Comparison of ENCODE assay signal across 9 mouse cellular contexts in genomic region chr11:88386916-88387315, GRCm38 (mm10).
A peak's percentile ranks its signal among the peaks of the same experiment; 100 is the strongest.
DNase-seq lines count a peak whose midpoint lies in the region; TF ChIP-seq lines count a peak whose summit lies in the region.
"Had no signal": no experiment of that assay in that cellular context is flagged by ENCODE, and none has a peak within 500 bp of the region (broad histone marks: within the 10 kb centered on the region; RNA-seq: fewer than 3 reads in every experiment).

No protein-coding gene starts in this region.

- peaks cover 15% of the 10 kb centered on the region for H3K36me3 ChIP-seq in heart, embryonic 10.5 days
- peaks cover 73% of the 10 kb centered on the region for H3K36me3 ChIP-seq in embryonic facial prominence, embryonic 10.5 days (replicated peaks)

- TF ChIP-seq CTCF in lung, adult 2 months (IDR thresholded peaks at IDR 0.05; ENCODE audit: insufficient read depth, low read length), result no peak

- intact Hi-C loops in gastrocnemius, postnatal 14 days (cut with DNase I; ENCODE audit: low total_unique reads), result no loop called here
- intact Hi-C loops in heart, postnatal 25 days (cut with DNase I), result no loop called here

- H3K27ac ChIP-seq in heart, embryonic 10.5 days, result no peak overlapping the region
- no peak overlapping the region for H3K27ac ChIP-seq in embryonic facial prominence, embryonic 10.5 days (replicated peaks)

- no peak for TF ChIP-seq POLR2A in lung, adult 2 months (IDR thresholded peaks at IDR 0.05; ENCODE audit: borderline replicate concordance, extremely low read depth, low read depth, low read length)

- no peaks in the 10 kb centered on the region for H3K9me3 ChIP-seq in heart, embryonic 10.5 days
- H3K9me3 ChIP-seq in embryonic facial prominence, embryonic 10.5 days, result no peaks in the 10 kb centered on the region

- peak; percentile 79 to 80 for DNase-seq in heart, adult 18-20 months
- no peak for DNase-seq in heart, embryonic 10.5 days (ENCODE audit: low spot score)
- DNase-seq in gastrocnemius, postnatal 14 days, result peak; percentile 34
- peak; percentile 37 for DNase-seq in heart, postnatal 25 days (ENCODE audit: low spot score)
- DNase-seq in lung, adult 2 months, result peak; percentile 54
- no peak for DNase-seq in embryonic facial prominence, embryonic 10.5 days (ENCODE audit: low spot score)
- no peak for DNase-seq in spleen, adult 18-20 months
- no peak for DNase-seq in layer of hippocampus, adult 9-11 months
- DNase-seq: thymus, adult 18-20 months had no signal

- WGBS in heart, embryonic 10.5 days, result 90% methylated on average over 4 of the region's 4 CpGs
- WGBS in lung, adult 2 months, result 47% methylated on average over 4 of the region's 4 CpGs
- WGBS in embryonic facial prominence, embryonic 10.5 days, result 94% methylated on average over 4 of the region's 4 CpGs

- H3K27me3 ChIP-seq in heart, embryonic 10.5 days (ENCODE audit: insufficient read depth, poor library complexity, severe bottlenecking), result no peaks in the 10 kb centered on the region
- no peaks in the 10 kb centered on the region for H3K27me3 ChIP-seq in embryonic facial prominence, embryonic 10.5 days (replicated peaks; ENCODE audit: low read depth, poor library complexity, severe bottlenecking)

- H3K4me3 ChIP-seq in heart, embryonic 10.5 days, result no peak overlapping the region
- H3K4me3 ChIP-seq in lung, adult 2 months (replicated peaks; ENCODE audit: extremely low read depth, low read depth, low read length), result no peak overlapping the region
- no peak overlapping the region for H3K4me3 ChIP-seq in embryonic facial prominence, embryonic 10.5 days

- H3K4me1 ChIP-seq in heart, embryonic 10.5 days, result peaks cover 33% of the 10 kb centered on the region
- no peaks in the 10 kb centered on the region for H3K4me1 ChIP-seq in lung, adult 2 months (ENCODE audit: control insufficient read depth, insufficient read depth, low read length)
- peaks cover 8% of the 10 kb centered on the region; the same call in 1 of the 2 replicates for H3K4me1 ChIP-seq in embryonic facial prominence, embryonic 10.5 days

Comparison
In these comparisons a context has a peak if more than half of its experiments do, and no peak if none do; other contexts are left out.
1. DNase-seq: peak in heart, adult 18-20 months (2 of 2), gastrocnemius, postnatal 14 days (single experiment), heart, postnatal 25 days (single experiment) and lung, adult 2 months (single experiment); none in heart, embryonic 10.5 days (single experiment), embryonic facial prominence, embryonic 10.5 days (single experiment), spleen, adult 18-20 months (0 of 2) and layer of hippocampus, adult 9-11 months (single experiment).